Mouse (Mus musculus) brain, embryonic 14.5 days (tissue): Measurements from ENCODE around the gene Kcnj3.

Experiments
- CTCF ChIP-seq: fragments of 200-500 bp; IDR thresholded peaks from 2 replicates; pipeline ENCODE4 v1.5.1; 2012; ENCODE audit warnings: inconsistent platforms, mild to moderate bottlenecking, moderate library complexity, borderline replicate concordance; ENCODE audit not compliant: insufficient read depth, insufficient read length; ENCODE audit errors: extremely low read depth
- POLR2A ChIP-seq: fragments of 200-500 bp; IDR thresholded peaks from 2 replicates; pipeline ENCODE4 v1.6.1; 2012; ENCODE audit warnings: mild to moderate bottlenecking, inconsistent platforms, borderline replicate concordance; ENCODE audit not compliant: poor library complexity, insufficient read depth, insufficient read length, severe bottlenecking; ENCODE audit errors: extremely low read depth

- TF ChIP-seq POLR2A (no peak), CTCF (no peak)
Measured at GRCm38 (mm10) chr2:55503390-55504176, 67.8 kb downstream of the Kcnj3 start.
